Mouse (Mus musculus): ENCODE data around the gene Epb41l5. TPM values are rescaled to one million over a fixed set of nuclear protein-coding genes. Genes with fewer than 3 reads are reported as not detected.

Gene Epb41l5
- total RNA-seq, 1 experiment from 2014 or later = 12.9 TPM

GRCm38 (mm10) chr1:119596954-119597480 is 51.8 kb downstream of the Epb41l5 start:
- no peak for DNase-seq

GRCm38 (mm10) chr1:119590041-119590440 is 58.8 kb downstream of the Epb41l5 start:
- no peak for DNase-seq

- DNase-seq = no peak
Observed at GRCm38 (mm10) chr1:119584974-119585373, 63.8 kb downstream of the Epb41l5 start.

GRCm38 (mm10) chr1:119570134-119570533 is 78.7 kb downstream of the Epb41l5 start:
- no peak for DNase-seq

GRCm38 (mm10) chr1:119565531-119565930 is 83.3 kb downstream of the Epb41l5 start:
- no peak for DNase-seq

- no peak for DNase-seq
Observed at GRCm38 (mm10) chr1:119557641-119558395, 91.0 kb downstream of the Epb41l5 start.

- DNase-seq = no peak
Observed at GRCm38 (mm10) chr1:119555651-119556050, 93.1 kb downstream of the Epb41l5 start.

GRCm38 (mm10) chr1:119551651-119552050 is 97.1 kb downstream of the Epb41l5 start:
- DNase-seq = no peak

- DNase-seq = no peak
Observed at GRCm38 (mm10) chr1:119550064-119550463, 98.7 kb downstream of the Epb41l5 start.

GRCm38 (mm10) chr1:119549327-119549689 is 99.5 kb downstream of the Epb41l5 start:
- no peak for DNase-seq

- peak; percentile 80 for DNase-seq
Observed at GRCm38 (mm10) chr1:119548668-119549326, 100.0 kb downstream of the Epb41l5 start.

- DNase-seq = no peak
Observed at GRCm38 (mm10) chr1:119546490-119546889, 102.3 kb downstream of the Epb41l5 start.

- no peak for DNase-seq
Observed at GRCm38 (mm10) chr1:119545671-119546070, 103.1 kb downstream of the Epb41l5 start.

GRCm38 (mm10) chr1:119545164-119545563 is 103.6 kb downstream of the Epb41l5 start:
- DNase-seq = no peak

- no peak for DNase-seq
Observed at GRCm38 (mm10) chr1:119544611-119545155, 104.1 kb downstream of the Epb41l5 start.

GRCm38 (mm10) chr1:119543316-119543715 is 105.5 kb downstream of the Epb41l5 start:
- no peak for DNase-seq

- no peak for DNase-seq
Observed at GRCm38 (mm10) chr1:119541570-119541969, 107.2 kb downstream of the Epb41l5 start.

GRCm38 (mm10) chr1:119540836-119541557 is 107.8 kb downstream of the Epb41l5 start:
- no peak for DNase-seq

- no peak for DNase-seq
Observed at GRCm38 (mm10) chr1:119539252-119539651, 109.5 kb downstream of the Epb41l5 start.

GRCm38 (mm10) chr1:119537651-119538050 is 111.1 kb downstream of the Epb41l5 start:
- DNase-seq = no peak

- no peak for DNase-seq
Observed at GRCm38 (mm10) chr1:119536122-119536521, 112.7 kb downstream of the Epb41l5 start.

GRCm38 (mm10) chr1:119534341-119534740 is 114.5 kb downstream of the Epb41l5 start:
- DNase-seq = no peak
